Mouse (Mus musculus): ENCODE data around the gene Gm10192.

- TF ChIP-seq POLR2A (IDR thresholded peaks at IDR 0.05; ENCODE audit: extremely low read depth, insufficient read depth, low read length): no peak
- TF ChIP-seq CTCF (IDR thresholded peaks at IDR 0.05; ENCODE audit: low read depth, low read length): no peak
Measured at GRCm38 (mm10) chr4:97219701-97220100, 36.7 kb upstream of the Gm10192 start.
